Mouse (Mus musculus): ENCODE results near the gene Btbd9.

DNA sequence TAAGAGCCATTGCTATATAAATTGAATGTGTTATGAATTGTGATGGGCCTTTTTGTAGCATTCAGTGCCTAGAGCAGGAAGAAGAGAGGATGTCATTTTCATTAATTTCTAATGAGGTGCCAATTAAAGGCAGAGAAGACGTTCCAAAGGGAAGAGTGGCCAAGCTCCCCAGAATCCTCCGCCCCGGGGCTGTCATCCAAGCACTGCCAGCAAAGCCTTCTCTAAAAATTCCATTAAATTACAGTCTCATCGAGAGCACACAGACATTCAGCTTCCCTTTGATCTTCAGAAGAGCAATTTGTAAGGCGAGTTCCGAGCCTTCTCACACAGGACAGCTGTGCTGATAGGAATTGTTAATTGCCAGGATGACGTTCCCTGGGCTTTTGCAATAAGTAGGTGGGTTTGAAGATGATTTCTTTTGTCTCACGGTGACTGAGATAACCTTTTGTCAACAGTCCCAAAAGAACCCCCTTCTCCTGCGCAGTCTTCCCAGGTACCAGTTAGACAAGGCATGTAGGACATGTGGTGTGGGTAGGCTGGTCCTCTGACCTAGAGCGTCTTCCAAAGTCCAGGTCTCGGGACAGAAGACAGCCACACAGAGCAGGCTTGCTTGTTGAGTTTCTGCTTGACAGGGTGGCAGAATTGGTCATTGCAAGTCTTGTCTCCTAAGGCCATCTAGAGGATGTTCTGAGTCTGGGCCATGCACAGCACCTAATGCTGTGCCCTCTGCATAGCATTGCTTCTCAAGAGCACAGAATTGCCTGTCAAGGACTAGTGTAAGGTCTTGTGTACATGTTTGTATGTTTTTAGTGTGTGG is 381.5 kb downstream of the Btbd9 start:
- TF ChIP-seq CTCF (IDR thresholded peaks at IDR 0.05; ENCODE audit: borderline replicate concordance, insufficient read depth, low read length) (no peak), POLR2A (IDR thresholded peaks at IDR 0.05; ENCODE audit: low read depth, low read length) (no peak)
